Mouse (Mus musculus): ENCODE results near the gene Fa2h. TPM values are rescaled to one million over a fixed set of nuclear protein-coding genes. Genes with fewer than 3 reads are reported as not detected.

Gene Fa2h
- total and polyA plus RNA-seq, 2 experiments from 2014 or later, result 0.79 to 1.8 TPM

DNA sequence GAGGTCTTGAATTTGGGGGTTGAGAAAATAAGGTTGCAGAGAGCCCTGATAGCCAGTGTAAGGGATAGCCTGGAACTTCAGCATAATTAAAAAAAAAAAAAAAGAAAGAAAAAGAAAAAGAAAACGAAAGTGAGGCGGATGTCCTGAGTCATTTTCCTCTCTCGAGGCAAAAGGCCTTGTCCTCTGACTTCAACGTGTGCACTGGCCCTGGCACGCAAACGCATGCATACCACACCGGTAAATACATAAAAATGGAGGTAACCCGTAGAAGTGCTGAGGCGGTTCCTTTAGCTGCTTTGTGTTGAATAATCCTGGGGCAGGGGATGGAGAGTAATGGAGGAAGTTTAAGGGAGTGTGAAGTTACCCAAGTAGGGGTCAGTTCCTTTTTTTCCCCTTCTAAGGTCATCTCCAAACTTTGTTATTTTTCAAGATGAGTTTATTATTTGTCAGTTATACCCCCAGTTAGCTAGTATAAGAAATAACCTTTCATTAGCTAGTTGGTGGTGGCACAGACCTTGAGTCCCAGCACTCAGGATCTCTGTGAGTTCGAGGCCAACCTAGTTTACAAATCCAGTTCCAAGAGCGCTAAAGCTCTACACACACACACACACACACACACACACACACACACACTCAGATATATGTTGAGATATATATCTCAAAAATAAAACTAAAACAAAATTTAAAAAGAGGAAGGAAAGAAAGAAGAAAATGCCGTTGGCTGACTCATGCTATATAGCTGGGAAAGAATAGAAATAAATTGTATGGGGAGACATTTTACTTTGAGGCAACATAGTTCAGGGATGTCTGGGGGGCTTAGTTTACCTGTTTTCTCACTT is 55.0 kb downstream of the Fa2h start:
- no peak for TF ChIP-seq CTCF (IDR thresholded peaks at IDR 0.05)
- DNase-seq (ENCODE audit: low spot score) (no peak), ATAC-seq (ENCODE audit: low FRiP score) (no peak)
- Histone ChIP-seq H3K36me3 (ENCODE audit: insufficient read depth, low read length) (no peaks in the 10 kb centered on the region), H3K4me3 (ENCODE audit: low read depth, low read length) (peak overlapping the region; percentile 31), H3K4me2 (ENCODE audit: low read depth, low read length, poor library complexity, severe bottlenecking) (peak overlapping the region; percentile 57), H3K4me1 (ENCODE audit: insufficient read depth, low read length) (no peaks in the 10 kb centered on the region), H3K27me3 (ENCODE audit: insufficient read depth, low read length) (peaks cover 11% of the 10 kb centered on the region; the same call in 1 of the 2 replicates), H3K9ac (replicated peaks; ENCODE audit: low read length, poor library complexity, severe bottlenecking) (no peak overlapping the region), H3K9me3 (ENCODE audit: low read length) (no peaks in the 10 kb centered on the region), H3K27ac (ENCODE audit: low read depth, low read length) (no peak overlapping the region)
- WGBS, result 53% methylated on average over 12 of the region's 12 CpGs

DNA sequence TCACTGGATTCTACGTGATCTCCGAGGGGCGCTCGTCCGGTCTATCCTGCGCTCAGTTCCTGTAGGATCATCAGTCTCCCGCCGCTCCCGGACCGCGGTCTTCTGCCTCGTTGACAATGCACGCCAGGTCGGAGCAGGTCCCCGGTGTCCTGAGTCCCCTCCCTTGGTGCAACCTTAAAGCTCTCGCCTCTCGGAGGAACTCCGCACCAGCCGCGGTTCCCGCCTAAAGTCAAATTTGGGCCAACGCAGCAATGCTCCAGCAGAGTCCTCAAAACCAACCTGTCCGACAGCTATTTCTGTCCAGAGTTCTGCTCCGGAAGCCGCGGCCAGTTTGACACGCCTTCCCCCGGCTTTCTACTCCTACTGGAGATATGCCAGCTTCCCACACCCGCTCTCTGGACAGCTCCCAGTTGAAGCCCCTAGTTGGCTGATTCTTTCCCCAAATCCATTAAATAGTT is 55.7 kb downstream of the Fa2h start, which contains the start of gene Mlkl:
TSS of gene Mlkl (minus strand) at position 288 of the 458 bp plus-strand sequence.
- H3K4me2 ChIP-seq (ENCODE audit: low read depth, low read length, poor library complexity, severe bottlenecking), result peak within 1 kb of the TSS; percentile 57
- 0 out of 2 replicates have a peak within 1 kb of the TSS, but pooled peaks have one; percentile 2 for H3K9ac ChIP-seq (replicated peaks; ENCODE audit: low read length, poor library complexity, severe bottlenecking)
- no peak for TF ChIP-seq CTCF (IDR thresholded peaks at IDR 0.05)
- DNase-seq (ENCODE audit: low spot score) (peak; percentile 31), ATAC-seq (ENCODE audit: low FRiP score) (no peak)
- H3K27me3 ChIP-seq (ENCODE audit: insufficient read depth, low read length), result peaks cover 11% of the 10 kb centered on the region; the same call in 1 of the 2 replicates
- no peaks in the 10 kb centered on the region for H3K36me3 ChIP-seq (ENCODE audit: insufficient read depth, low read length)
- no peaks in the 10 kb centered on the region for H3K4me1 ChIP-seq (ENCODE audit: insufficient read depth, low read length)
- no peak within 1 kb of the TSS for H3K27ac ChIP-seq (ENCODE audit: low read depth, low read length)
- under 1% methylated on average over 29 of the region's 29 CpGs for WGBS
- H3K4me3 ChIP-seq (ENCODE audit: low read depth, low read length), result peak within 1 kb of the TSS; percentile 31
- no peaks in the 10 kb centered on the region for H3K9me3 ChIP-seq (ENCODE audit: low read length)

DNA sequence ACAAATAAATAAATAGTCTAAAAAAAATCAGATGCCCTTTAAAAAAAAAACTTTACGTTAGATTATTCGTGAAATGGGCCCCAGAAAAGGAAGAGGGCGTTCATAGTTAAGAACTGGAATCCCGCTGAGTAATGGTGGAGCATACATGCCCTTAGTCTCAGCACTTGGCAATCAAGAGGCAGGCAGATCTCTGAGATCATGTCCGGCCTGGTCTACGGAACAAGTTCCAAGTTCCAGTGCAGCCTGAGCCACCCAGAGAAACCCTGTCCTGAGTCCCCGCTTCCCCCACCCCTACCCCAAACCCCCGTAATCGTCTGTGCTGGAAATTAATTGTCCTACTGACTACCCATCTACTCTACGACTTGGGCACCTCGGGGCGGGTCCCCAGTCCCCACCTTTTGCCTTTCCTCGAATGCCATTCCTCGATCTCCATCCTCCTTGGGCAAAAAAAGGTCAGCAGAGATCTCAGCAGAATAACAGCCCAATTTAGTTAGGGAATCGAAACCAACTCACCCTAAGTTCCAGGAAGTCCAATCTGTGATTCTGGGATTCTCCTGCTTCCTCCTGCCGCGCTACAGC is 56.2 kb downstream of the Fa2h start:
- Histone ChIP-seq H3K4me1 (ENCODE audit: insufficient read depth, low read length) (no peaks in the 10 kb centered on the region), H3K36me3 (ENCODE audit: insufficient read depth, low read length) (no peaks in the 10 kb centered on the region), H3K4me3 (ENCODE audit: low read depth, low read length) (peak overlapping the region; percentile 31), H3K9ac (replicated peaks; ENCODE audit: low read length, poor library complexity, severe bottlenecking) (0 out of 2 replicates have a peak overlapping the region, but pooled peaks have one; percentile 2), H3K9me3 (ENCODE audit: low read length) (no peaks in the 10 kb centered on the region), H3K27ac (ENCODE audit: low read depth, low read length) (no peak overlapping the region), H3K27me3 (ENCODE audit: insufficient read depth, low read length) (peaks cover 11% of the 10 kb centered on the region; the same call in 1 of the 2 replicates), H3K4me2 (ENCODE audit: low read depth, low read length, poor library complexity, severe bottlenecking) (peak overlapping the region; percentile 57)
- WGBS, result 42% methylated on average over 17 of the region's 17 CpGs
- DNase-seq (ENCODE audit: low spot score) (no peak), ATAC-seq (ENCODE audit: low FRiP score) (no peak)
- TF ChIP-seq CTCF (IDR thresholded peaks at IDR 0.05), result no peak

DNA sequence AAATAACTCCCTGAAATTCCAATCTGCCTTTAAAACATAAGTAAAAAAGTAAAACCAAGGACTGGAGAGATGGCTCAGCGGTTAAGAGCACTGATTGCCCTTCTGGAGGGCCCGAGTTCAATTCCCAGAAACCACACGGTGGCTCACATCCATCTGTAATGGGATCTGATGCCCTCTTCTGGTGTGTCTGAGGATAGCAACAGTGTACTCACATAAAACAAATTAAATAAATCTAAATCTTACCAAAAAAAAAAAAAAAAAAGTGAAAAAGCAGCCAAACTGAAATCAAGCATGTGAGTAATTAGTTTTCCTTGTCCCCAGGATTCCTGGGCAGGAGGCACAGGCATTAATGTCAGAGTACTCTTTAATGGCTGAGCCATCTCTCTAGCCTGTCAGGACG is 56.9 kb downstream of the Fa2h start:
- H3K4me1 ChIP-seq (ENCODE audit: insufficient read depth, low read length), result no peaks in the 10 kb centered on the region
- no peak overlapping the region for H3K9ac ChIP-seq (replicated peaks; ENCODE audit: low read length, poor library complexity, severe bottlenecking)
- H3K4me2 ChIP-seq (ENCODE audit: low read depth, low read length, poor library complexity, severe bottlenecking), result no peak overlapping the region
- H3K9me3 ChIP-seq (ENCODE audit: low read length), result no peaks in the 10 kb centered on the region
- H3K27ac ChIP-seq (ENCODE audit: low read depth, low read length), result no peak overlapping the region
- TF ChIP-seq CTCF (IDR thresholded peaks at IDR 0.05), result peak; percentile 22; the same call in 1 of the 2 replicates
- 83% methylated on average over 4 of the region's 4 CpGs for WGBS
- ATAC-seq (ENCODE audit: low FRiP score), result no peak
- H3K27me3 ChIP-seq (ENCODE audit: insufficient read depth, low read length), result peaks cover 11% of the 10 kb centered on the region; the same call in 1 of the 2 replicates
- no peak overlapping the region for H3K4me3 ChIP-seq (ENCODE audit: low read depth, low read length)
- no peaks in the 10 kb centered on the region for H3K36me3 ChIP-seq (ENCODE audit: insufficient read depth, low read length)
- DNase-seq (ENCODE audit: low spot score), result no peak

DNA sequence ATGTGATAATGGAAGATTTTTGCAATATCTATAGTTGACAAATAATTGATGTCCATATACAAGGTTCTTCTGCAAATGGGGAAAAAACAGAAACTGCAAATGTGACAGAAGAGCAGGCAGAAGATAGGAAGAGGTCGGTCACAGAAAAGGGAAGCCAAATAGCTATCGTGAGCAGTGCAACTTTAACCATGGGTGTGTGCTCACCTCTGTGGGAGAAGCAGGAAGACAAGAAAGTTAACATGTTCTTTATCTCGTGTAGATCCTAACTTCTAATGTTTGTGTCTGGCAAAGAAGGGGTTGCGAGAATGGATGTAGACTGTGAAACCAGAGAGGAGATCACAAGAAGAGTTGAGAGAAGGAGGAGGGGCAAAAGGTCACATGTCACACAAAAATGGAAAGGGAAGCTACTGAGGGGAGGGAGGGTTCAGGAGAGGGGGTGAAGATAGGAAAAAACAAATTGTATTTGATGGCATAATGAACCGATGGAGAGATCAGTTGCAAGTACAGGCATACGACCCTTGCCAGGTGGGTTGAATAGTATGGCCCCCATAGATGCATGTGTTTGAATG is 68.3 kb downstream of the Fa2h start:
- no peaks in the 10 kb centered on the region for H3K27me3 ChIP-seq (ENCODE audit: insufficient read depth, low read length)
- H3K4me1 ChIP-seq (ENCODE audit: insufficient read depth, low read length), result no peaks in the 10 kb centered on the region
- no peaks in the 10 kb centered on the region for H3K9me3 ChIP-seq (ENCODE audit: low read length)
- ATAC-seq (ENCODE audit: low FRiP score), result no peak
- no peak for DNase-seq (ENCODE audit: low spot score)
- no peak overlapping the region for H3K4me3 ChIP-seq (ENCODE audit: low read depth, low read length)
- no peaks in the 10 kb centered on the region for H3K36me3 ChIP-seq (ENCODE audit: insufficient read depth, low read length)
- H3K4me2 ChIP-seq (ENCODE audit: low read depth, low read length, poor library complexity, severe bottlenecking), result no peak overlapping the region
- no peak for TF ChIP-seq CTCF (IDR thresholded peaks at IDR 0.05)
- no peak overlapping the region for H3K9ac ChIP-seq (replicated peaks; ENCODE audit: low read length, poor library complexity, severe bottlenecking)
- H3K27ac ChIP-seq (ENCODE audit: low read depth, low read length), result no peak overlapping the region
- WGBS, result 87% methylated on average over 6 of the region's 6 CpGs
